Mouse (Mus musculus): ENCODE measurements around the gene Slc41a2. TPM values are rescaled to one million over a fixed set of nuclear protein-coding genes. Genes with fewer than 3 reads are reported as not detected.

Slc41a2 gene
- polyA plus RNA-seq, 2 experiments, result 0.06 to 0.14 TPM

GRCm38 (mm10) chr10:83374045-83374656 is 36.5 kb upstream of the Slc41a2 start:
- no peak overlapping the region for H3K4me2 ChIP-seq (ENCODE audit: low read depth)
- ATAC-seq (ENCODE audit: insufficient read depth) (no peak), DNase-seq (ENCODE audit: low read depth in 3 of 3, low spot score in 3 of 3) (no peak)
- TF ChIP-seq CTCF (IDR thresholded peaks at IDR 0.05; ENCODE audit: low read depth) (no peak), EP300 (IDR thresholded peaks at IDR 0.05; ENCODE audit: low read depth) (no peak)
- H3K4me1 ChIP-seq (replicated peaks; ENCODE audit: control insufficient read depth in 2 of 2, insufficient read depth in 2 of 2, low read length in 1 of 2), result no peaks in the 10 kb centered on the region
- H3K36me3 ChIP-seq (replicated peaks; ENCODE audit: control insufficient read depth, insufficient read depth, low read depth), result no peaks in the 10 kb centered on the region; the same call in 1 of the 2 replicates
- WGBS (ENCODE audit: insufficient replicate concordance), result 81% methylated on average over 3 of the region's 3 CpGs
- no peak overlapping the region for H3K9ac ChIP-seq (replicated peaks)
- no peak overlapping the region for H3K4me3 ChIP-seq (ENCODE audit: insufficient read depth in 1 of 2, low read depth in 2 of 2, low read length in 2 of 2)
- H3K27me3 ChIP-seq (ENCODE audit: control insufficient read depth, insufficient read depth, low read length), result no peaks in the 10 kb centered on the region
- no peaks in the 10 kb centered on the region for H3K9me3 ChIP-seq (ENCODE audit: control insufficient read depth, low read length)
- H3K27ac ChIP-seq, result no peak overlapping the region

DNA sequence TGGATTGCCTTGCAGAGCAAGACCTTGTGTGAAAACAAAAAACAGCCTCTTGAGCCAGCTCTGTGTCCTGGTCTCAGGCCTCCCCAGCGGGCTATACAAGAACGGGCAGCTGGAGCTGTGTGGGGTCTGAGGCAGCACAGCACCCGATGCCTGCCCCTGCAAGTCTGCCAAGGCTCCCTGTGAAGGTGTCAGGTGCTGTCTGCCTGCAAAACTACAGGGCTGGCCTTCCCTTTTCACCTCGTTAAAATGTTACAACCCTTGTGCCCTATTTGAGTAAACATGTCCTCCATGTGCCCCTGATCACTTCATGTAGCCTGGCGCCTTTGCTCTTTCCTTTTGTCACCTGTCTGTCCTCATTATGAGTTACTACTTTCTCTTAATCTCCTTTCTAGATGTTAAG is 31.2 kb upstream of the Slc41a2 start:
- 71% methylated on average over 5 of the region's 5 CpGs for WGBS (ENCODE audit: insufficient replicate concordance)
- Histone ChIP-seq H3K27ac (no peak overlapping the region), H3K27me3 (ENCODE audit: control insufficient read depth, insufficient read depth, low read length) (no peaks in the 10 kb centered on the region), H3K36me3 (replicated peaks; ENCODE audit: control insufficient read depth, insufficient read depth, low read depth) (peaks cover 32% of the 10 kb centered on the region), H3K4me1 (replicated peaks; ENCODE audit: control insufficient read depth in 2 of 2, insufficient read depth in 2 of 2, low read length in 1 of 2) (no peaks in the 10 kb centered on the region), H3K4me3 (ENCODE audit: insufficient read depth in 1 of 2, low read depth in 2 of 2, low read length in 2 of 2) (no peak overlapping the region), H3K4me2 (ENCODE audit: low read depth) (no peak overlapping the region), H3K9ac (replicated peaks) (no peak overlapping the region), H3K9me3 (ENCODE audit: control insufficient read depth, low read length) (no peaks in the 10 kb centered on the region)
- TF ChIP-seq CTCF (IDR thresholded peaks at IDR 0.05; ENCODE audit: low read depth) (no peak), EP300 (IDR thresholded peaks at IDR 0.05; ENCODE audit: low read depth) (no peak)
- ATAC-seq (ENCODE audit: insufficient read depth) (no peak), DNase-seq (ENCODE audit: low read depth in 3 of 3, low spot score in 3 of 3) (no peak)

DNA sequence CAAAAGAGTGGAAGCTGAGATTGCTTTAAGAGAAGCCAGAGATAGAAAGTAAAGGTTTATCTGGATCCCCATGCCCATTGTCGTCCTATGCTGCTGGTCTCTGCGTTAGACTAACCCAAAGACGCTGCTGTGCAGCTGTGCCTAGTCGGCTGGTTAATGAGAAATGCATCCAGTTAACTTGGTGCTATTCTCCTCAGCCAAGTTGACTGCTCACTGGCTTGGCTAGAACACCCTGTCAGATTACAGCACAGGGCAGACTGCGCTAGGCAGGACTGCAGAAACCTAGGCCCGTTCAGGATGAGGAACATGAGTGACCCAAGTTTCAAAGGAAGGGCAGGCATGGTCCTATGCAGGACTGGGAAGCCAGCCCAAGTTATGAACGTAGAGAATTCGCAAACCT is 25.8 kb upstream of the Slc41a2 start:
- Histone ChIP-seq H3K27me3 (ENCODE audit: control insufficient read depth, insufficient read depth, low read length) (no peaks in the 10 kb centered on the region), H3K36me3 (replicated peaks; ENCODE audit: control insufficient read depth, insufficient read depth, low read depth) (peaks cover 34% of the 10 kb centered on the region), H3K27ac (no peak overlapping the region), H3K4me1 (replicated peaks; ENCODE audit: control insufficient read depth in 2 of 2, insufficient read depth in 2 of 2, low read length in 1 of 2) (peaks cover 17 to 18% of the 10 kb centered on the region in 2 experiments), H3K9ac (replicated peaks) (no peak overlapping the region), H3K4me3 (ENCODE audit: insufficient read depth in 1 of 2, low read depth in 2 of 2, low read length in 2 of 2) (no peak overlapping the region), H3K9me3 (ENCODE audit: control insufficient read depth, low read length) (no peaks in the 10 kb centered on the region), H3K4me2 (ENCODE audit: low read depth) (no peak overlapping the region)
- ATAC-seq (ENCODE audit: insufficient read depth), result no peak
- TF ChIP-seq CTCF (IDR thresholded peaks at IDR 0.05; ENCODE audit: low read depth) (no peak), EP300 (IDR thresholded peaks at IDR 0.05; ENCODE audit: low read depth) (no peak)
- WGBS (ENCODE audit: insufficient replicate concordance), result 81% methylated on average over 8 of the region's 8 CpGs
- DNase-seq (ENCODE audit: low read depth in 3 of 3, low spot score in 3 of 3), result no peak

DNA sequence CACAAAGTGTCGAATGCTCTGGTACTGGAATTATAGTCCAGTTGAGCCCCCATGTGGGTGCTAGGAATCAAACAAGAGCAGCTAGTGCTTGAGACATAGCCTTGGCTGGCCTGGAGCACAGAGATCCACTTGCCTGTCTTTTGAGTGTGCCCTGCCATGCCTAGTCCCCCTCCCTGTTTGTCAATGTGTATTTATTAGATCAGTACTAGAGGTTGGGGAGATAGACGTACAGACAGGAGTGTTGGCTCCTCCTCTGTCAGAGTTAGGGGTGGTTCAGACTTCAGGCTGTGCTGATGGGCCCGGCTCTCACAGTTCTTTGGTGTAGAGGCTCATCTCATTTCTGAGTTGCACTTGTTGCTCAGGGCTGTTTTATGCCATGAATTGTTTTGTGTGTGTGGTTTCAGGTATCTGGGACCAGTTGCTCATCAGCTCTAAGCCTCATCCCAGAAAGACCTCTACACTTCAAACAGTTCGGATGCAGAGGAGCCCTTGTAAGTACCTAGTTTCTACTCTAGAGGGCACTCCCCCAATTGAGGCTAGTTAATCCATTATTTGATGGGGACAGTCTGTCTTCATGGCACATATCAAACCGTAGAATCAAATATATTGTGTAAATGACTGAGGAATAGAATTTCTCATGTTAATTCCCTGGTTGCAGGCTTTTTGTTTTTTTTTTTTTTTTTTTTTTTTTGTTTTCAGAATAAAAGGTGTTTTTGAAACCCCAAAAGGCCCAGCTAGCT is 24.1 kb upstream of the Slc41a2 start:
- Histone ChIP-seq H3K9ac (replicated peaks) (peak overlapping the region; percentile 23; the same call in 1 of the 2 replicates), H3K4me3 (ENCODE audit: insufficient read depth in 1 of 2, low read depth in 2 of 2, low read length in 2 of 2) (peak overlapping the region; percentile 11 to 88), H3K36me3 (replicated peaks; ENCODE audit: control insufficient read depth, insufficient read depth, low read depth) (peaks cover 23% of the 10 kb centered on the region), H3K27me3 (ENCODE audit: control insufficient read depth, insufficient read depth, low read length) (no peaks in the 10 kb centered on the region), H3K27ac (no peak overlapping the region), H3K9me3 (ENCODE audit: control insufficient read depth, low read length) (no peaks in the 10 kb centered on the region), H3K4me1 (replicated peaks; ENCODE audit: control insufficient read depth in 2 of 2, insufficient read depth in 2 of 2, low read length in 1 of 2) (peaks cover 18 to 19% of the 10 kb centered on the region in 2 experiments), H3K4me2 (ENCODE audit: low read depth) (peak overlapping the region; percentile 88)
- ATAC-seq (ENCODE audit: insufficient read depth) (no peak), DNase-seq (ENCODE audit: low read depth in 3 of 3, low spot score in 3 of 3) (peak in 1 of 3 experiments; percentile 33)
- TF ChIP-seq EP300 (IDR thresholded peaks at IDR 0.05; ENCODE audit: low read depth) (no peak), CTCF (IDR thresholded peaks at IDR 0.05; ENCODE audit: low read depth) (peak; percentile 51; the same call in 1 of the 2 replicates)
- 36% methylated on average over 5 of the region's 5 CpGs for WGBS (ENCODE audit: insufficient replicate concordance)

DNA sequence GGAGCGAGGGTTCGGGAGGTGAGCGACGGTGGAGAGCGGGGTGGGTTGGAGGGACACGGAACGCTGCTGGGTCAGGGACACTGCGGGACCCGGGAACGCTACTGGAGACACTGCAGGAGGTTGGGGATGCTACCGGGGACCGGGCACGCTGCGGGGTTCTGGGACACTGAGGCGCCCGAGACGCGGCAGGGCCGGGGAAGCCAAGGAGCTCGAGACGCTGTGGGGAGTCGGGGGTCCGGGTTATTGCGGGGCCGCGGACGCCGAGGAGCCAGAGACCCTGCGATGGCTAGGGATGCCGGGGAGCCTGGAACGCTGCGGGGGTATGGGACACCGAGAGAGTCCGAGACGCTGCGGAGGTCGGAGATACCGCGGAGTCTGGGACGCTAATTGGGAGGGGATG is 22.7 kb upstream of the Slc41a2 start:
- no peak for DNase-seq (ENCODE audit: low read depth in 3 of 3, low spot score in 3 of 3)
- H3K9me3 ChIP-seq (ENCODE audit: control insufficient read depth, low read length), result no peaks in the 10 kb centered on the region

More for the DNA sequence above, 22.7 kb upstream of the Slc41a2 start:
- no peaks in the 10 kb centered on the region for H3K27me3 ChIP-seq (ENCODE audit: control insufficient read depth, insufficient read depth, low read length)
- TF ChIP-seq EP300 (IDR thresholded peaks at IDR 0.05; ENCODE audit: low read depth) (no peak), CTCF (IDR thresholded peaks at IDR 0.05; ENCODE audit: low read depth) (no peak)
- H3K4me2 ChIP-seq (ENCODE audit: low read depth), result peak overlapping the region; percentile 88
- WGBS (ENCODE audit: insufficient replicate concordance), result under 1% methylated on average over 40 of the region's 40 CpGs
- peak; percentile 64 for ATAC-seq (ENCODE audit: insufficient read depth)
- H3K27ac ChIP-seq, result no peak overlapping the region
- H3K9ac ChIP-seq (replicated peaks), result peak overlapping the region; percentile 83
- H3K4me1 ChIP-seq (replicated peaks; ENCODE audit: control insufficient read depth in 2 of 2, insufficient read depth in 2 of 2, low read length in 1 of 2), result peaks cover 18 to 19% of the 10 kb centered on the region in 2 experiments
- H3K36me3 ChIP-seq (replicated peaks; ENCODE audit: control insufficient read depth, insufficient read depth, low read depth), result peaks cover 10% of the 10 kb centered on the region
- peak overlapping the region; percentile 88 to 92 for H3K4me3 ChIP-seq (ENCODE audit: insufficient read depth in 1 of 2, low read depth in 2 of 2, low read length in 2 of 2)

Measured in liver, embryonic 14.5 days (tissue).